Mouse (Mus musculus) spleen, postnatal 36 days (tissue): Measurements from ENCODE around the gene Fhl5.
"Not testable (repeated sequence)": the region's sequence is repeated elsewhere in the genome, so short reads cannot be mapped to it uniquely, and the experiment has no call there.

ENCODE experiments used
- DNase-seq, 2 experiments: peaks; one replicate each; pipeline ENCODE4 v3.0.0; 2022; ENCODE audit warnings: low spot score in 2 of 2, mixed read lengths in 1 of 2

Fhl5 gene

GRCm38 (mm10) chr4:25242776-25243175 is at the start of gene Fhl5:
TSS of gene Fhl5 (minus strand) at chr4:25242876.
- no peak for DNase-seq

GRCm38 (mm10) chr4:25285002-25285401 is 42.3 kb upstream of the Fhl5 start:
- not testable (repeated sequence) for DNase-seq

- peak; percentile 91 to 93 for DNase-seq
Observed at GRCm38 (mm10) chr4:25281671-25282038, 39.0 kb upstream of the Fhl5 start, which contains the start of gene Ufl1. TSS of gene Ufl1 (minus strand) at chr4:25281821.

- no peak for DNase-seq
Observed at GRCm38 (mm10) chr4:25280938-25281670, 38.4 kb upstream of the Fhl5 start.

- DNase-seq: peak in 1 of 2 experiments; percentile 4
Observed at GRCm38 (mm10) chr4:25272861-25273627, 30.4 kb upstream of the Fhl5 start.

- DNase-seq: peak; percentile 2 to 6
Observed at GRCm38 (mm10) chr4:25271926-25272325, 29.2 kb upstream of the Fhl5 start.

GRCm38 (mm10) chr4:25267144-25267543 is 24.5 kb upstream of the Fhl5 start:
- DNase-seq: no peak

GRCm38 (mm10) chr4:25257822-25258398 is 15.2 kb upstream of the Fhl5 start:
- no peak for DNase-seq

GRCm38 (mm10) chr4:25235663-25236062 is 7.0 kb downstream of the Fhl5 start:
- not testable (repeated sequence) for DNase-seq

- not testable (repeated sequence) for DNase-seq
Observed at GRCm38 (mm10) chr4:25233767-25234166, 8.9 kb downstream of the Fhl5 start.

GRCm38 (mm10) chr4:25232546-25232945 is 10.1 kb downstream of the Fhl5 start:
- DNase-seq: no peak

- no peak for DNase-seq
Observed at GRCm38 (mm10) chr4:25227527-25227926, 15.1 kb downstream of the Fhl5 start.

- DNase-seq: no peak
Observed at GRCm38 (mm10) chr4:25221927-25222326, 20.7 kb downstream of the Fhl5 start.

GRCm38 (mm10) chr4:25213451-25213850 is 29.2 kb downstream of the Fhl5 start:
- DNase-seq: no peak

GRCm38 (mm10) chr4:25206166-25206565 is 36.5 kb downstream of the Fhl5 start:
- DNase-seq: no peak

GRCm38 (mm10) chr4:25197310-25197709 is 45.4 kb downstream of the Fhl5 start:
- no peak for DNase-seq

GRCm38 (mm10) chr4:25179617-25180208 is 63.0 kb downstream of the Fhl5 start:
- DNase-seq: no peak
